Mouse (Mus musculus) kidney, embryonic 15.5 days (tissue): Measurements from ENCODE around the gene Btbd9. TPM values are rescaled to one million over a fixed set of nuclear protein-coding genes. Genes with fewer than 3 reads are reported as not detected.
A peak's percentile ranks its signal among the peaks of the same experiment; 100 is the strongest.

Source experiments
- ATAC-seq: fragments of 200-750 bp; cut with Nextera tagmentation; replicated peaks from 2 replicates; pipeline ENCODE4 v1.8.0; 2017; ENCODE audit warnings: moderate TSS enrichment; ENCODE audit not compliant: low FRiP score
- H3K27ac ChIP-seq: fragments of 300-500 bp; sonication (generic); 2 replicates; pipeline ENCODE4 v1.5.1; 2015; ENCODE audit warnings: mild to moderate bottlenecking, inconsistent platforms
- H3K27me3 ChIP-seq: fragments of 300-500 bp; sonication (generic); 2 replicates; pipeline ENCODE4 v1.6.1; 2015; ENCODE audit warnings: inconsistent platforms
- H3K36me3 ChIP-seq: fragments of 300-500 bp; sonication (generic); 2 replicates; pipeline ENCODE4 v1.6.1; 2015; ENCODE audit warnings: inconsistent platforms
- H3K4me1 ChIP-seq: fragments of 300-500 bp; sonication (generic); 2 replicates; pipeline ENCODE4 v1.6.1; 2015; ENCODE audit warnings: inconsistent platforms
- H3K4me2 ChIP-seq: fragments of 300-500 bp; sonication (generic); 2 replicates; pipeline ENCODE4 v1.6.1; 2015; ENCODE audit warnings: moderate library complexity, mild to moderate bottlenecking, inconsistent platforms
- H3K4me3 ChIP-seq: fragments of 300-500 bp; sonication (generic); replicated peaks from 2 replicates; pipeline ENCODE4 v1.5.1; 2015; ENCODE audit warnings: mild to moderate bottlenecking, inconsistent platforms
- H3K9ac ChIP-seq: fragments of 300-500 bp; sonication (generic); 2 replicates; pipeline ENCODE4 v1.6.1; 2015; ENCODE audit warnings: mild to moderate bottlenecking, inconsistent platforms
- H3K9me3 ChIP-seq: fragments of 300-500 bp; sonication (generic); replicated peaks from 2 replicates; pipeline ENCODE4 v1.6.1; 2016; ENCODE audit warnings: inconsistent platforms
- WGBS: fragments of 180-500 bp; shearing (Covaris S2); methylation state at CpG from one replicate; pipeline ENCODE4 v1.1.7; 2015; ENCODE audit warnings: mixed read lengths; 5-methylcytosine and 5-hydroxymethylcytosine counted together
- polyA plus RNA-seq: library from polyadenylated mRNA; unstranded; fragments of >200 nt; fragmentation: Nextera tagmentation; extraction: Ambion mirVana; gene quantifications from 2 replicates; pipeline ENCODE4 v1.2.1, GENCODE M21; 2015

Gene Btbd9
- polyA plus RNA-seq, 1 experiment from 2014 or later = 57.8 TPM

DNA sequence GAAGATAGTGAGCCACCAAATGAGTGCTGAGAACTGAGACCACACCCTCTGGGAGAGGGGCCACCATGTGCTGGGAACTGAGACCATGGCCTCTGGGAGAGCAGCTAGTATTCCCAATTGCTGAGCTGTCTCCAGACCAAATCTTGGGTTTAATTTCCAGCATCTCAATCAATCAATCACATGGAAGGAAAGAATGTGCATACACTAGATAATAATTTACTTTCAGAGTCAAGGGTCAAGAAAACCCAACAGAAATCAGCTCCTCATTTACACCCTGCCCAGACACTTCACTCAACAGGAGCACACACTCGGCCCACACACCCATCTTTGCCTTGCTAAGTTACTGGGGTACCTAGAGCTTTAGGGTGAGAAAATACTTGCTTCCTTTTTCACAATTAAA lies 220.9 kb downstream of the Btbd9 start:
- no peak overlapping the region for H3K4me2 ChIP-seq
- peak overlapping the region; percentile 57; the same call in 1 of the 2 replicates for H3K27ac ChIP-seq
- no peaks in the 10 kb centered on the region for H3K9me3 ChIP-seq
- no peak overlapping the region for H3K9ac ChIP-seq
- H3K4me3 ChIP-seq = no peak overlapping the region
- ATAC-seq = 0 out of 2 replicates have a peak, but pooled peaks have one; percentile 25
- H3K36me3 ChIP-seq = no peaks in the 10 kb centered on the region
- H3K4me1 ChIP-seq = peaks cover 36% of the 10 kb centered on the region
- H3K27me3 ChIP-seq = no peaks in the 10 kb centered on the region
- WGBS = 38% methylated on average over 1 of the region's 1 CpGs

DNA sequence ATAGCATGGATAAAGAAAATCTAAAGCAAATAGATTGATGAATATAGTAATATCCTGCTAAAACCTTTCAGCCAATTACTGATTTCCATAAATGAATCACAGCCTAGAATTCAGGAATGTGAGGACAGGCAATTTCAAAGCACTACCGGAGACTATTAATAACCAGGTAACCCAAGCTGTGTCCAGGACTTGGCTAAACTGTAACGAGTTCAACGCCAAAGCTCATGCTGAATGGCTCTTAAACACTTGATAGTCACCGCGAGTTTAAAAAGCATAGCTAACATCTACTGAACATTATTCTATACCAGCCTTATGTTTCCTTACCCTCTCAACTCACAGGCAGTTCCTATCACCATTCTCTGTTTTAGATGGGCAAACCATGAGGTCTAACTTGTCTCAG lies 221.9 kb downstream of the Btbd9 start:
- ATAC-seq = no peak
- Histone ChIP-seq H3K9me3 (no peaks in the 10 kb centered on the region), H3K4me1 (peaks cover 29% of the 10 kb centered on the region), H3K36me3 (no peaks in the 10 kb centered on the region), H3K9ac (no peak overlapping the region), H3K4me3 (no peak overlapping the region), H3K27me3 (no peaks in the 10 kb centered on the region), H3K4me2 (no peak overlapping the region), H3K27ac (peak overlapping the region; percentile 57)
- WGBS = 54% methylated on average over 5 of the region's 5 CpGs

DNA sequence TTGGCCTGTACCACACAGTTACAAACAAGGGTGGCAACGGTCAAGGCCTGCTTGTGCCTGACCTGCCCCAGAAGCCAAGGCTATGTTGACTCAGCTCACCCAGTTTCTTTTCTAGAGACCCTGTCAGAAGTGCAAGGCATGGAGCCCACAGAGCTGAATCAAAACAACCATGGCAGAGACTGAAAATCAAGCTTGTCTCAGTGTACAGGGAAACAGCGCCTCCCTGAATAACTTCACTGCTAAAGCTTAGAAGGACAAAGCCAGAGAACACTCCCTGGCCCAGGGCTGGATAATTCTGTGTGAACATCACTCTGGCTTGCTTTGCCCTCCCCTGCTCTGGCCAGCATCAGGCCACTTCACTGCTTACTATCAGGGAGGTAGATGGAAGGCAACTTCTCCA lies 228.3 kb downstream of the Btbd9 start:
- no peaks in the 10 kb centered on the region for H3K36me3 ChIP-seq
- H3K9me3 ChIP-seq = no peaks in the 10 kb centered on the region
- 71% methylated on average over 2 of the region's 2 CpGs for WGBS
- no peak overlapping the region for H3K4me2 ChIP-seq
- H3K9ac ChIP-seq = no peak overlapping the region
- no peak overlapping the region for H3K4me3 ChIP-seq
- no peaks in the 10 kb centered on the region for H3K27me3 ChIP-seq
- H3K27ac ChIP-seq = peak overlapping the region; percentile 52; the same call in 1 of the 2 replicates
- no peak for ATAC-seq
- H3K4me1 ChIP-seq = peaks cover 26% of the 10 kb centered on the region

DNA sequence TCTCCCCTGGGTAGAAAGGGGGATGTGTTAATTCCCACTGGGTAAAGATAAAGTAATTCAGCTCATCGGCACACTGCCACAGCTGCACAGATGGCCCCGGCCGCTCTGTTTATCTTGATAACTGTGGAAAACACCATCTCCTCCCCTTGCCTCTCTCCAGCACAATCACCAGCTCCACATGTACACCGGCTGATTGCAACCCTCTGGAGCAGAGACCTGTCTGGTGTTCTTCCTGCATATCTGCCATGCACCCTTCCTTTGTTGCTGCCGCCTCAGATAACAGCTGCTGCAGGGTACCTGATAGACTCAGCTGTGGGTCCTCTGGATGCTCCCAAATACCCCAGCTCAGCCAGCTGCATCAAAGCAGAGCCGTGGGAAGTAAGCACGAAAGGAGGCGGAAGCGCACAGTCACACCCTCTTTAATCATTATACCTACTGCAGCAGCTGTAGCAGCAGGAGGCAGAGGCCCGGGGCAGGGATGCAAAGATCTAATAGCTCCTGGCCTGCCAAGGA lies 229.1 kb downstream of the Btbd9 start:
- Histone ChIP-seq H3K27ac (peak overlapping the region; percentile 52; the same call in 1 of the 2 replicates), H3K36me3 (no peaks in the 10 kb centered on the region), H3K9me3 (no peaks in the 10 kb centered on the region), H3K4me1 (peaks cover 26% of the 10 kb centered on the region), H3K4me2 (peak overlapping the region; percentile 26), H3K9ac (no peak overlapping the region), H3K27me3 (no peaks in the 10 kb centered on the region), H3K4me3 (no peak overlapping the region)
- ATAC-seq = peak; percentile 77
- 6% methylated on average over 10 of the region's 10 CpGs for WGBS

DNA sequence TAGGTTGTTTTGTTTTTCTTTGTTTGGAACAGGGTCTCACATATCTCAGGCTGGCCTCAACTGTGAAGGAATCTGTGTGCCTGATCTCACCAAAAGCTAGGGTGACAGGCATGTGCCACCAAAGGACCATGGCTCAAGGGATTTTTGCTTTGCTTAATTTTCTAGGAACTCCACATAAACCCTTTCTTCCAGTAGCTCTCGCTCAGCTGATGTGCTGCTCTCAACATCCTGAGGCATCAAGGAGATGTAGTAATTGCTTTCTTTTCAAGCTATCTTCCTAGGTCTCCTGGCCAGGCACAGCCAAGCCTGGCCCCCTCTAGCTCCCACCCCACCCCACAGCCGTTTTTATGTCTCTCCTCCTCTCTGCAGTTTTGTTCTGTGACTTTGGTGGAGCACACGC lies 231.3 kb downstream of the Btbd9 start:
- H3K36me3 ChIP-seq = no peaks in the 10 kb centered on the region
- H3K9me3 ChIP-seq = no peaks in the 10 kb centered on the region
- H3K4me1 ChIP-seq = peaks cover 26% of the 10 kb centered on the region
- no peak overlapping the region for H3K4me3 ChIP-seq
- WGBS = 77% methylated on average over 3 of the region's 3 CpGs
- no peak overlapping the region for H3K9ac ChIP-seq
- H3K27ac ChIP-seq = no peak overlapping the region
- no peak overlapping the region for H3K4me2 ChIP-seq
- ATAC-seq = no peak
- no peaks in the 10 kb centered on the region for H3K27me3 ChIP-seq

DNA sequence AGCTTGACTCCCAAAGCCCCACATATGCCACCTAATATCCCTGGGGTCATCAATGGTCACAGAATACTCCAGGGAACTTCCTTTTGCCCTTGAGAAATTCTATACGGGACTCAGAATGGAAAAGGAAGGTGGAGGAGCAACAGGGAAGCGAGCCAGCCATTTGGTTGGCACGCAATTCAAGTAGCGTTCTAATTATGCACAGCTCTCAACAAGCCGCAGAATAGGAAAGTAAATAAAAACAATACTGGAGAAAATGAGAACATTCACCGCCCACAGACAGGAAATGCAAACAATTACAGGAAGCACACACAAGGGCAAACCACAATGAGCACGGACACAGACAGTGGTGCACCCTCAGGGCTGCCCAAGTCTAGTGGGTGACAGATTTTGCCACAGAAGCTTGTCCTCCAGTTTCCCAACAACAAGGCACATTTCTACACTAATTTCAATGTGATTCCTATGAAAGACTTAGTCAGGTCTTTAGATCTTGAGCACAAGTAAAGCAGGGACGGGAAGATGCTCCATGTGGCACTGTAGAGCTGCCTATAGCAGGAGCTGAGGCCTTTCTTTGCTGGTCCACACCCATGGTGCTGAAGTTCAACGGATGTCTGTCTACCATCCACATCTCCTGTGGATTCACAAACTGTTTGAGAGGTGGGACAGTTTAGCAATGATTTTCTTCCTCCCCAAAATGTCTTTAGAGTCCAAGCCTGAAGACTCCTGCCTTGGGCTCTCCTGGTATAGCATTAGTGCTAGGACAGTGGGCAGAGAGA lies 232.4 kb downstream of the Btbd9 start:
- ATAC-seq = no peak
- Histone ChIP-seq H3K36me3 (no peaks in the 10 kb centered on the region), H3K4me2 (no peak overlapping the region), H3K27me3 (no peaks in the 10 kb centered on the region), H3K4me1 (peaks cover 21% of the 10 kb centered on the region), H3K9me3 (no peaks in the 10 kb centered on the region), H3K27ac (no peak overlapping the region), H3K9ac (no peak overlapping the region), H3K4me3 (no peak overlapping the region)
- 75% methylated on average over 9 of the region's 9 CpGs for WGBS

DNA sequence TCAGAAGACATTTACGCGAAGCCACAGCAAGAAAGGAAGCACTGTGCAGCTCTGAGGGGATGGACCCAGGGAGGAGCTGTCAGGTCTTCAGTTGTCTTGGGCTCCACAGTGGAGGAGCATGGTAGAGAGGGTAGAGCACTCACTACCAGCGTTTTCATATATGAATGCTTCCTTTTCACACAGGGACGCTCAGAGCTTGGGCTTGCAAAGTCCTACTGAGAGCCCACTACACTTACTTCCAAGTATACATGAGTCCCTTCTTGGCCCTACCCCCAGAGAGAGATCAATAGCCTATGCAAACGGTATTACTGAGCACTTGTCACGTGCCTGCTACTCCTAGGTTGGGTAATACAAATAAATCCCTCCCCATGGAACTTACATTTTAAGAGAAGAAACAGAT lies 234.7 kb downstream of the Btbd9 start:
- H3K4me1 ChIP-seq = peaks cover 7% of the 10 kb centered on the region
- H3K4me3 ChIP-seq = no peak overlapping the region
- H3K27ac ChIP-seq = no peak overlapping the region
- no peaks in the 10 kb centered on the region for H3K9me3 ChIP-seq
- no peak for ATAC-seq
- 74% methylated on average over 6 of the region's 6 CpGs for WGBS
- no peak overlapping the region for H3K4me2 ChIP-seq
- H3K9ac ChIP-seq = no peak overlapping the region
- H3K27me3 ChIP-seq = no peaks in the 10 kb centered on the region
- no peaks in the 10 kb centered on the region for H3K36me3 ChIP-seq

DNA sequence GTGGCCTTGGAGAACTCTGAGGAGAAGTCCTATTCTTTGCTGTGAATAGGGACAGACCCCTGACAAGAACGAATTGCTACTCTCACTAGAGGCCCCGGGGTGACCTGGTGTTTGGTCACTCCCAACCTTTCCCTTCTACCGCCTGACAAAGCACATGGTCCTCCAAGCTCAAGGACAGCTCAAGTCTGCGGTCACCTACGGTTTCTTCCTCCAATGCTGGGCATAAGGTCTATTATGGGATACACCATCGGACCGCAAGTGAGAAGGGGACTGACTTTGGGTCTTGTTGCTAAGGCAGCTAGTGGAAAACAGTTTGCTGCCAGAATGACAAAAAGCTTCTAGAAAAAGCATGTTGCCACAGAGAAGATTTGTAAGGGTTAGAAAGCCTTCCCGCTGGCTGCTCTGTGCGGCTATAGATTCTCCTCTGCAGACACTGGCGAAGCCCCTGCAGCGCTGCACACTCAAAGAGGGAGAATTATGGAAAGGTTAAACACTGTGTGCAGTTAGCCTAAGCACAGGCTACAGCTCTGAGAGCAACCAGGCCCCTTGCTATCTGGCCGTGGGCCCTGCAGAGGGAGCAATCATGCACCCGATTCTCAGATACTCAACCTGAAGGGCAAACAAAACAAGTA lies 235.7 kb downstream of the Btbd9 start:
- Histone ChIP-seq H3K4me2 (no peak overlapping the region), H3K4me3 (no peak overlapping the region), H3K9me3 (no peaks in the 10 kb centered on the region), H3K27ac (no peak overlapping the region), H3K4me1 (peaks cover 12% of the 10 kb centered on the region), H3K9ac (no peak overlapping the region), H3K36me3 (no peaks in the 10 kb centered on the region), H3K27me3 (no peaks in the 10 kb centered on the region)
- ATAC-seq = no peak
- 68% methylated on average over 13 of the region's 13 CpGs for WGBS

DNA sequence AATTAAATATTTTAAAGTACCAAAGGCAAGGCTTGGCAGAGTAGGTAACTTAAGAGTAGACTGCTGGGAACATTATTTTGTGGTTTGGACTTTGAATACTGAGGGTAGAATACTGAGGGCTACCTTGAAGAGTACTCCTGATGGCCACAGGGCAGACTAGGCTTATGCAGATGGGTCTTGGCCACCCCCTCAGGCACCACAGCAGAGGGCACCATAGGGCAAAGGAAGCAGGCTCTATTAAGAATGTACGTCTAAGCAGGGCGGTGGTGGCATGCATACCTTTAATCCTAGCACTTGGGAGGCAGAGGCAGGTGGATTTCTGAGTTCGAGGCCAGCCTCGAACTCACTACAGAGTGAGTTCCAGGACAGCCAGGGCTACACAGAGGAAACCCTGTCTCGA lies 237.0 kb downstream of the Btbd9 start:
- H3K9ac ChIP-seq = no peak overlapping the region
- H3K4me1 ChIP-seq = peaks cover 15% of the 10 kb centered on the region
- 89% methylated on average over 5 of the region's 5 CpGs for WGBS
- no peaks in the 10 kb centered on the region for H3K27me3 ChIP-seq
- no peak overlapping the region for H3K4me2 ChIP-seq
- H3K27ac ChIP-seq = no peak overlapping the region
- no peak for ATAC-seq
- no peaks in the 10 kb centered on the region for H3K9me3 ChIP-seq
- no peaks in the 10 kb centered on the region for H3K36me3 ChIP-seq
- H3K4me3 ChIP-seq = no peak overlapping the region

DNA sequence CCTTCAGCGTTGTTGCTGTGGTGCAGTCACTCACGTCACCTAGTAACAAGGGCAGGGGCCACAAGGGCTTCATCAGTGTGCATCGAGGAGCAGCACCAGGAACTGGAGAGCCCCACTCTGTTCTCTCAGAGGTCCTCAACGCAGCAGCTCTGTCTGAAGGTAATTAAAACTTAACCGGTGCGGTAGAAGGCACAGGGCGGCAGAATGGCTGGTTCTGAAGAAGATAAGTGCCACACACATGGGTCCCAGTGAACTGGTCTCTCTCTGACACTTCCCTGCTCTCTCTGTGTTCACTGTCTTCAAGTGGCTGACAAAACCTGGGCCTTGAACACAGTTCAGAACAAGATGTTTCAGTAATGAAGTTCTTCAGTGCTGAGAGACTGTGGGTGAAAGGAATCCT lies 239.5 kb downstream of the Btbd9 start:
- Histone ChIP-seq H3K27me3 (no peaks in the 10 kb centered on the region), H3K27ac (no peak overlapping the region), H3K9me3 (no peaks in the 10 kb centered on the region), H3K4me2 (no peak overlapping the region), H3K4me1 (peaks cover 15% of the 10 kb centered on the region), H3K36me3 (no peaks in the 10 kb centered on the region), H3K9ac (no peak overlapping the region), H3K4me3 (no peak overlapping the region)
- no peak for ATAC-seq
- WGBS = 45% methylated on average over 7 of the region's 7 CpGs

DNA sequence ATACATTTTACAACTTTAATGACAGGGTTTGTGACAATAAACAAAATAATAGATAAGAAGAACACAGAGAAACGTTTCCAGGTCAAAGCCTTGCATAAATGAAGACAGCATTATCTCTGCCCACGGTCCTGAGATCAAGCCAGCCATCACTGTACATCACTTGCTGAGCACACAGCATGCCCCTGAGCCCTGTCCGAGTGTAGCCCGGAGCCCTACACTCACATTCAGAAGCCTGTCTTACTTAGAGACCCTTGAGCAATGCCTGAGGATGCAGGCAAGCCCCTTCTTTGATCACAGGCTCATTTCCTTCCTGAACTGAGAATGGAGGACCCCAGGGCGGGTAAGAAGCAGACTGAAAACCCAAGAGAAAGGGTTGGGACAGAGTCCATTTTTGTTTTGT lies 240.0 kb downstream of the Btbd9 start:
- Histone ChIP-seq H3K9ac (no peak overlapping the region), H3K36me3 (no peaks in the 10 kb centered on the region), H3K4me3 (no peak overlapping the region), H3K9me3 (no peaks in the 10 kb centered on the region), H3K27ac (no peak overlapping the region), H3K4me2 (no peak overlapping the region), H3K4me1 (peaks cover 15% of the 10 kb centered on the region), H3K27me3 (no peaks in the 10 kb centered on the region)
- ATAC-seq = no peak
- 49% methylated on average over 5 of the region's 5 CpGs for WGBS

DNA sequence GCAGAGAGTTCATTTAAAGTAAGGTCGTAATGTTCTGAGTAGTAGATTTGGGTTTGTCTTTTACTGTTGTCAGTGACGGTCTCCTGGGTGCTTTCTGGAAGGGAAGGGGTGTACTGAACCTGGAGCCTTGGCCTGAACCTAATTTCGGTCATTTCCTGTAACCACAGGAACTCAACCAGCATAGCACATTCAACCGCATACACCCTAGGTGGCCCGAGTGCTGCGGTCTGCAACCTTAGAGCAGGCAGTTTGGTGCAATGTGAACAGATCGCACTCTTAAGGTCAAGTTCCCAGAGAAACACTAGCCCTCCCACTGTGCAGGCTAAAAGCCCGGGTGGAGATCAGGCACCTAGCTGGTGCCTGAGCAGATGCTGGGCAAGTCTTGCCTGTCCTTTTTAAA lies 240.5 kb downstream of the Btbd9 start:
- Histone ChIP-seq H3K36me3 (no peaks in the 10 kb centered on the region), H3K27ac (no peak overlapping the region), H3K4me2 (no peak overlapping the region), H3K27me3 (no peaks in the 10 kb centered on the region), H3K4me3 (no peak overlapping the region), H3K4me1 (peaks cover 15% of the 10 kb centered on the region), H3K9ac (no peak overlapping the region), H3K9me3 (no peaks in the 10 kb centered on the region)
- WGBS = 29% methylated on average over 8 of the region's 8 CpGs
- no peak for ATAC-seq
